Mouse (Mus musculus) liver, embryonic 14.5 days (tissue): ENCODE data around the gene Clstn2.

Experiments used
- CTCF ChIP-seq: IDR thresholded peaks from 2 replicates; pipeline ENCODE4 v1.5.1; 2016; ENCODE audit warnings: antibody characterized with exemption, low read depth, control low read depth
- EP300 ChIP-seq: IDR thresholded peaks from 2 replicates; pipeline ENCODE4 v1.6.1; 2016; ENCODE audit warnings: antibody characterized with exemption, low read depth

DNA sequence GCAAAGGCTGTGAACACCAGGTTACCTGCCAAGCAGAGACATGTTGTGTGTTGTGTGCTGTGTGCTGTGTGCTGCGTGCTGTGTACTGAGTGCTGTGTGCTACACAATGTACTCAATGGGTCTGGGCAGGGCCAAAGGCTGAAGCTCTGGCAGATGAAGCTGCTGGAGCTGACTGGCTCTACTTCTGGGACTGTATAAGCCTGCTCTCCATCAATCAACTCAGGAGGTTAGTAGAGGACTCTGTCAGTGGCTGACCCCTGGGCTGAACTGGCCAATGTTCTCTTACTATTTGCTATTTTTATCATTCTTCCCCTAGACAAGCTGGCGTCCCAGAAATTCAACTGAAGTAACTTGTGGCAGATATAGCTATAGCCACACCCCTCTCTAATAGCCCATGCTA is 203.1 kb downstream of the Clstn2 start:
- no peak for TF ChIP-seq CTCF
- no peak for TF ChIP-seq EP300
